Mouse (Mus musculus) heart, embryonic 14.5 days (tissue): ENCODE data around the gene Dqx1. TPM values are rescaled to one million over a fixed set of nuclear protein-coding genes. Genes with fewer than 3 reads are reported as not detected.

Source experiments
- ATAC-seq: fragments of 200-750 bp; cut with Nextera tagmentation; 2 replicates; pipeline ENCODE4 v1.8.0; 2017; ENCODE audit warnings: low read depth, moderate TSS enrichment; ENCODE audit not compliant: insufficient number of reproducible peaks, insufficient read depth, low FRiP score
- H3K27ac ChIP-seq, 2 experiments: fragments of 200-500 bp in 1 of 2; fragments of 300-500 bp in 1 of 2; sonication (generic) in 1 of 2; replicated peaks in 1 of 2; 2 replicates each; pipeline ENCODE4 v1.5.1; 2012 to 2014; ENCODE audit warnings: low read depth in 2 of 2, low read length in 2 of 2, control low read depth in 1 of 2, mild to moderate bottlenecking in 1 of 2, mixed read lengths in 1 of 2; ENCODE audit not compliant: control insufficient read depth in 1 of 2, insufficient read depth in 1 of 2
- H3K27me3 ChIP-seq: fragments of 300-500 bp; sonication (generic); 2 replicates; pipeline ENCODE4 v1.6.1; 2014; ENCODE audit warnings: mild to moderate bottlenecking, low read length, control low read depth; ENCODE audit not compliant: control insufficient read depth, insufficient read depth
- H3K36me3 ChIP-seq: fragments of 300-500 bp; sonication (generic); 2 replicates; pipeline ENCODE4 v1.6.1; 2014; ENCODE audit warnings: mild to moderate bottlenecking, control low read depth, low read length, mixed read lengths; ENCODE audit not compliant: control insufficient read depth, insufficient read depth
- H3K4me1 ChIP-seq, 2 experiments: fragments of 200-500 bp in 1 of 2; fragments of 300-500 bp in 1 of 2; sonication (generic) in 1 of 2; 2 replicates each; pipeline ENCODE4 v1.6.1; 2012 to 2014; ENCODE audit warnings: low read length in 2 of 2, control low read depth in 1 of 2, mixed read lengths in 1 of 2; ENCODE audit not compliant: control insufficient read depth in 2 of 2, insufficient read depth in 2 of 2
- H3K4me2 ChIP-seq: fragments of 300-500 bp; sonication (generic); 2 replicates; pipeline ENCODE4 v1.6.1; 2014; ENCODE audit warnings: mild to moderate bottlenecking, low read length
- H3K4me3 ChIP-seq, 2 experiments: fragments of 200-500 bp in 1 of 2; fragments of 300-500 bp in 1 of 2; sonication (generic) in 1 of 2; 2 replicates each; pipeline ENCODE4 v1.5.1; 2012 to 2014; ENCODE audit warnings: low read length in 2 of 2, mild to moderate bottlenecking in 2 of 2, control low read depth in 1 of 2, low read depth in 1 of 2, moderate library complexity in 1 of 2; ENCODE audit not compliant: control insufficient read depth in 1 of 2, insufficient read depth in 1 of 2
- H3K9ac ChIP-seq: fragments of 300-500 bp; sonication (generic); 2 replicates; pipeline ENCODE4 v1.6.1; 2014; ENCODE audit warnings: mild to moderate bottlenecking, low read length
- H3K9me3 ChIP-seq: fragments of 300-500 bp; sonication (generic); 2 replicates; pipeline ENCODE4 v1.6.1; 2016; ENCODE audit warnings: low read length, control low read depth; ENCODE audit not compliant: control insufficient read depth
- WGBS: fragments of 180-500 bp; shearing (Covaris S2); extraction: QIAGEN DNeasy Blood & Tissue Kit; methylation state at CpG from one replicate; pipeline ENCODE4 v1.1.7; 2014; 5-methylcytosine and 5-hydroxymethylcytosine counted together
- polyA plus RNA-seq: library from polyadenylated mRNA; unstranded; fragments of >200 nt; fragmentation: Nextera tagmentation; extraction: Ambion mirVana; gene quantifications from 2 replicates; pipeline ENCODE4 v1.2.1, GENCODE M21; 2014

Gene Dqx1
- polyA plus RNA-seq, 1 experiment from 2014 or later, result 0.46 TPM

DNA sequence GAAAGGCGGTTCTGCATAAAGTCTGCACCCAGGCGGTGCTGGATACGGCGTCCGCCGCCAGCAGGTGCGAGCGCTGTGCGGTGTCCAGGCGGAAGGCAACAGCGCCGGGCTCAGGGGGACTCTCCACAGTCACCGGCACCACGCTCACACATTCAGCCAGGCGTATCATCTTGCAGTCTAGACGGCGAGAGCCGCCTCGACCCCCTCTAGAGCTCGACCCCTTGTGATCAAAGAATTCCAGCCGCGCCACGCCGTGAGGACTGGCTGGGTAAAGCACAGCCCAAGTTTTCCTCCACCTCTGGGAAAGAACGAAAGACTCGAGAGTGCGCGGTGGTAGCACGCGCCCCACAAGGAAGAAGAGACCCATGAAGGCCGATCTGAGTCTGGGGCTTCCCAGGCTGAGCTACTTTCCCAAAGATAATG is 24.9 kb upstream of the Dqx1 start:
- WGBS, result under 1% methylated on average over 31 of the region's 31 CpGs
- no peak for ATAC-seq

DNA sequence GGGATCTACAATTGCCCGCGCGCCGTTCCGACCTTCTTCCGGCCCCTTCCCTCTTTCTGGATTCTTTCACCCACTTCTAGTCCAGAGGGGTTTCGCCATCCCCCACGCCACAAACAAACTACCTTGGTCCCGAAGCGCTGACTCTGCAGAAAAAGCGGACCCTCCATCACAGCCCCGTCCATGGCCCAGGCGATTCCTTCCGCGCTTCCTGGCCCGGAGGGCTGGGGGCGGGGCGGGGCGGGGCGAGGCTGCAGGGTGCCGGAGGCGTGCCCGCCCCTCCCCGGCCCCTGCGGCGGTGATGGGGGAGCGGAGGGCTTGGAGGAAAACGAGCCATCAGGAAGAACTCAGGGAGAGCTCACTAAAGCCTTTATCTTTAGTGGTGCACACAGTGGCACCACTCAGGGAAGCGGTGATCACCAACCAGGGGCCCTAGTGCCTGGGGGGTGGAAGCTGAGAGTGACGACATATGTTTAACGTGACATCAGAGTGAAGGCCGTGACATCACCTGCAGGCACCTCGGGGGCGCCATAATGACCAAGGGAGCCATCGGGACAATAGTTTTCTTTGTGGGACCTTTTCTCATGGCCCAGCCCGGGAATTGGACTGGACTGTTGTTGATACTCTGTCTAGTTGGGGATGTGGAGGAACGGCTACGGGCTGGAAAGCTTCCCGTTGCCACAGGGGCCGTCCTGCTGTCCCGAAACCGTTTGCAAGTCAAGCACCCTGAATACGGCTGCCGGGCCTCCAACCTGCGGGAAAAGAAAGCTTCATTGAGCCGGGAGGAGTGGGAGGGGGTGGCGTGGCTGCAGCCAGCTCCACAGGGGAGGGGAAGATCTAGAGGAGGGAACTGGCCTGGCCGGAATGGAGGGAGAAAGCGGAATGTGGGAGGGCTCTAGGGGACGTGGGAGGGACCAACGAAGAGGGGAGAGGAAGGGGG is 24.1 kb upstream of the Dqx1 start, which contains the start of the genes Dok1 and Loxl3:
Dok1 (minus strand) TSS at position 223 of the 937 bp plus-strand sequence.
Loxl3 (plus strand) TSS at position 925 of the 937 bp plus-strand sequence.
- peaks cover 20% of the 10 kb centered on the region for H3K27me3 ChIP-seq
- H3K4me1 ChIP-seq, result peaks cover 17 to 18% of the 10 kb centered on the region in 2 experiments

More for the DNA sequence above, 24.9 kb upstream of the Dqx1 start:
- Histone ChIP-seq H3K27ac (peak overlapping the region in 1 of 2 experiments; percentile 77; a peak in 1 of 4 replicates), H3K4me3 (peak overlapping the region; percentile 68 to 75), H3K36me3 (0 out of 2 replicates have a peak, but pooled peaks cover 4% of the 10 kb centered on the region), H3K4me1 (peaks cover 15 to 19% of the 10 kb centered on the region in 2 experiments), H3K9me3 (no peaks in the 10 kb centered on the region), H3K27me3 (peaks cover 24% of the 10 kb centered on the region), H3K4me2 (peak overlapping the region; percentile 92), H3K9ac (peak overlapping the region; percentile 83)

DNA sequence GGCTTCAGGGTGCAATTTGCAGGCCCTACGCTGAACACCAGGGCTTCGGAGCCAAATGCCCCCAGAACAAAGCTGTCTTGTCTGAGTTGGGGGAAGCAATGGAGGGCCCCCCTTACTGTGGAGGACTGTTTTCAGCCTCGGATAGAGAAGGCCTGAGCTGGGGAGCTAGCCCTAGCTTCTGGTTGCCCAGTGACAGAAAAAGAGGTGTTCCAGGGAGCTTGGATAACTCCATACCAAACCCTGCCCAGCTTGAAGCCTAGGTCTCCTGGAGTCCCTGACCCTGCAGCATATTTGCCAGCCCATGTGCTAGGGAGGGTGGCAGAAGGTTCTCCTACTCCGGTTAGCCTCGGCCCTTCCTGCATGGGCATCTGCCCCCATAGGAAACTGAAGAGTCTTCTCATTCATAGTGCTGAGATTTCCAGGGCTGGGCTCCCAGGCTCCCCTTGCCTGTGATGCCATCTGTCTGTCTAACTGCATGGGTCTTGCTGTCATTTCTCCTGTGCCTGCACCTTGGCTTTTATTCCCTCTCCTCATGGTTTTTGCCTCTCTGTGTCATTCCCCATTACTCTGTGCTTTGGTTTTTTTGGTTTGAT is 23.1 kb upstream of the Dqx1 start:
- Histone ChIP-seq H3K36me3 (0 out of 2 replicates have a peak, but pooled peaks cover 4% of the 10 kb centered on the region), H3K9ac (peak overlapping the region; percentile 83; the same call in 1 of the 2 replicates), H3K4me3 (peak overlapping the region; percentile 68 to 75), H3K27ac (no peak overlapping the region), H3K4me1 (peaks cover 17 to 19% of the 10 kb centered on the region in 2 experiments), H3K9me3 (no peaks in the 10 kb centered on the region), H3K27me3 (peaks cover 12% of the 10 kb centered on the region), H3K4me2 (peak overlapping the region; percentile 92)
- WGBS, result 34% methylated on average over 5 of the region's 5 CpGs
- no peak for ATAC-seq

More for the DNA sequence above, 24.1 kb upstream of the Dqx1 start, which contains the start of the genes Dok1 and Loxl3:
- WGBS, result under 1% methylated on average over 51 of the region's 51 CpGs
- Histone ChIP-seq H3K27ac (peak within 1 kb of the TSS; percentile 77), H3K9ac (peak within 1 kb of the TSS; percentile 83), H3K4me3 (peak within 1 kb of the TSS; percentile 68 to 75), H3K36me3 (0 out of 2 replicates have a peak, but pooled peaks cover 4% of the 10 kb centered on the region), H3K9me3 (no peaks in the 10 kb centered on the region), H3K4me2 (peak within 1 kb of the TSS; percentile 92)
- ATAC-seq, result peak; percentile 79

DNA sequence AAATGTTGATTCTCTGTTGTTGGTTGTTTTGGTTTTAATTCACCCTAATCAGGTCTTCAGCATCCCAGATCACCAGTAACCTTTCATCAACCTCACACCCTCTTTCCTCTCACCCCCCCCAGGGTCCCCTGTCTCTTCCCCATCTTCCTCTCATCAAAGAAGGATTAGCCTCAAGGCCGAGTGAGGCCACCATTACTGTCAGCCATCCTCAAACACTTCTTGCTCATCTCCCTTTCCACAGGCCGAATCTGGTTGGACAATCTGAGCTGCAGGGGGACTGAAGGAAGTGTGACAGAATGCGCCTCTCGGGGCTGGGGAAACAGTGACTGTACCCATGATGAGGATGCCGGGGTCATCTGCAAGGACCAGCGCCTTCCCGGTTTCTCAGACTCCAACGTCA is 20.5 kb upstream of the Dqx1 start:
- 83% methylated on average over 8 of the region's 8 CpGs for WGBS
- H3K4me3 ChIP-seq, result no peak overlapping the region
- peaks cover 1% of the 10 kb centered on the region for H3K27me3 ChIP-seq
- H3K4me2 ChIP-seq, result no peak overlapping the region
- H3K27ac ChIP-seq, result no peak overlapping the region
- no peaks in the 10 kb centered on the region for H3K36me3 ChIP-seq
- H3K9ac ChIP-seq, result no peak overlapping the region
- H3K9me3 ChIP-seq, result no peaks in the 10 kb centered on the region
- H3K4me1 ChIP-seq, result peaks cover 5 to 12% of the 10 kb centered on the region in 2 experiments; a peak in 3 of 4 replicates
- no peak for ATAC-seq

DNA sequence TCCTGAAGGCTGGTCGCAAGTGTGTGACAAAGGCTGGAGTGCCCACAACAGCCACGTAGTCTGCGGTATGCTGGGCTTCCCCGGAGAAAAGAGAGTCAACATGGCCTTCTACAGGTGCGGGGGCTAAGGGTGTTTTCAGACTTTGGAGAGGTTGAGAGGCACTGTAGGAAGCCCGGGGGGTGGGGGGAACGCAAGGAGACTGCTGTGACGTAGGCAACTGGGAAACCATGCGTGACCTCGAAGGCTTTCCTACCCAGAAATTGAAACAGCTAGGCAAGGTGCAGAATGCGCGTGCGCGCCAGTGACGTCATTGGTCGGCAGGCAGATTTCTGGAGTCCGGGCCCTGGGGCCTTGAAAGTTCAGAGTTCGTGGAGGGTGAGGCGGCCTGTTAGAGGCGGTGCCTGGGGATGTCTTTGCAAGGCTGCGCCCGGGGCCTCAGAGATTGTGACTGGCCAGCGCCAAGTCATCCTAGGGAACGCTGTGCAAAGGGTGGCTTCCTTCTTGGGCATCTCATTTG is 19.1 kb upstream of the Dqx1 start:
- Histone ChIP-seq H3K4me2 (peak overlapping the region; percentile 52), H3K9ac (no peak overlapping the region; the same call in 1 of the 2 replicates), H3K9me3 (no peaks in the 10 kb centered on the region), H3K4me1 (peaks cover 5 to 11% of the 10 kb centered on the region in 2 experiments; a peak in 2 of 4 replicates), H3K4me3 (peak overlapping the region; percentile 13 to 22; a peak in 2 of 4 replicates), H3K36me3 (no peaks in the 10 kb centered on the region), H3K27ac (no peak overlapping the region), H3K27me3 (no peaks in the 10 kb centered on the region; the same call in 1 of the 2 replicates)
- WGBS, result 14% methylated on average over 24 of the region's 24 CpGs
- ATAC-seq, result 0 out of 2 replicates have a peak, but pooled peaks have one; percentile 22

DNA sequence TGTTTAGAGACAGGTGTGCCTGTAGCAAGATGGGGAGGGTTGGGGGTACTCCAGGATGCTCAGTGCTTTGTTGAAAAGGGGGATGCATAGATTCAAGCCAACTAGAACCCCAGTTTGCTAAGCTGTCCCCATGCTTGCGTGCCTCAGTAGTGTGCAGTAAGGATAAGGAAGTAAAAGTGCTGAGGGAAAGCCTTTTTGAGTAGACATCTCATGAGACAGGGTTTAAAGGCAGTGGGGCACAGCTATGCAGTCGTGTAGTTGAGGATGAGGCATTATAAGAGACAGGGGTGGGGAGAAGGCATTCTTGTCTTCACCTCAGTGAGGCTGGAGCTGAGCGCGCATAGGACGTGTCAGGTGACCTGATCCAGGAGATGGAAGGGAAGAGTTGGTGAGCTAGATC is 17.0 kb upstream of the Dqx1 start:
- Histone ChIP-seq H3K36me3 (no peaks in the 10 kb centered on the region), H3K4me3 (no peak overlapping the region), H3K27me3 (no peaks in the 10 kb centered on the region; the same call in 1 of the 2 replicates), H3K9ac (no peak overlapping the region), H3K9me3 (no peaks in the 10 kb centered on the region), H3K4me2 (no peak overlapping the region), H3K27ac (no peak overlapping the region), H3K4me1 (peaks cover 17 to 19% of the 10 kb centered on the region in 2 experiments)
- 80% methylated on average over 5 of the region's 5 CpGs for WGBS
- no peak for ATAC-seq

DNA sequence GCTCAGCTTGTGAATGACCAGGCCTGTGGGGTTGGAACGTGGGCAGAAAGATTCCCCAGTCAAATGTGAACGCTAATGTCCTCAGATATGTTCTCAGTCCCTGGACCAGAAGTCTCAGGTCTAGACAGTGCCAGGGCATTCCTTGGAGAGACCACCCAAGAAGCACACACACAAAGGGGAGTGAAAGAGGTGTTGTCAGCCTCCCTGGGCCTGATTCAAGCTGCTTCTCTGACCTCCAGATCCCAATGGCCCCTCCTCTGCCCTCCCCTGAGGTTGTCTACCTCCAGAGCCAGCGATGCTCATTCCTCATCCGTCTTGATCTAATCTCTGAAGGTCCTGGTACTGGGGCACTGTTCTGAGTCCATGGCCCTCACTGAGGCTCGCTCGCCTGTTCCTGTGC is 14.1 kb upstream of the Dqx1 start:
- 73% methylated on average over 6 of the region's 6 CpGs for WGBS
- no peak overlapping the region for H3K4me3 ChIP-seq
- ATAC-seq, result no peak
- H3K27me3 ChIP-seq, result peaks cover 2% of the 10 kb centered on the region; the same call in 1 of the 2 replicates
- H3K4me2 ChIP-seq, result no peak overlapping the region
- no peaks in the 10 kb centered on the region for H3K9me3 ChIP-seq
- H3K9ac ChIP-seq, result no peak overlapping the region
- H3K27ac ChIP-seq, result no peak overlapping the region
- no peaks in the 10 kb centered on the region for H3K36me3 ChIP-seq
- H3K4me1 ChIP-seq, result peaks cover 16 to 17% of the 10 kb centered on the region in 2 experiments
